Mouse (Mus musculus) olfactory bulb, adult 2 months (tissue): ENCODE measurements around the gene Adamts7.

Experiments used
- CTCF ChIP-seq: fragments of 200-500 bp; IDR thresholded peaks from 2 replicates; pipeline ENCODE4 v1.5.1; 2012; ENCODE audit warnings: low read depth, mild to moderate bottlenecking, low read length, moderate library complexity; ENCODE audit not compliant: insufficient read depth
- POLR2A ChIP-seq: fragments of 200-500 bp; IDR thresholded peaks from 2 replicates; pipeline ENCODE4 v1.6.1; 2012; ENCODE audit warnings: mild to moderate bottlenecking, low read depth, low read length, moderate library complexity; ENCODE audit not compliant: insufficient read depth

DNA sequence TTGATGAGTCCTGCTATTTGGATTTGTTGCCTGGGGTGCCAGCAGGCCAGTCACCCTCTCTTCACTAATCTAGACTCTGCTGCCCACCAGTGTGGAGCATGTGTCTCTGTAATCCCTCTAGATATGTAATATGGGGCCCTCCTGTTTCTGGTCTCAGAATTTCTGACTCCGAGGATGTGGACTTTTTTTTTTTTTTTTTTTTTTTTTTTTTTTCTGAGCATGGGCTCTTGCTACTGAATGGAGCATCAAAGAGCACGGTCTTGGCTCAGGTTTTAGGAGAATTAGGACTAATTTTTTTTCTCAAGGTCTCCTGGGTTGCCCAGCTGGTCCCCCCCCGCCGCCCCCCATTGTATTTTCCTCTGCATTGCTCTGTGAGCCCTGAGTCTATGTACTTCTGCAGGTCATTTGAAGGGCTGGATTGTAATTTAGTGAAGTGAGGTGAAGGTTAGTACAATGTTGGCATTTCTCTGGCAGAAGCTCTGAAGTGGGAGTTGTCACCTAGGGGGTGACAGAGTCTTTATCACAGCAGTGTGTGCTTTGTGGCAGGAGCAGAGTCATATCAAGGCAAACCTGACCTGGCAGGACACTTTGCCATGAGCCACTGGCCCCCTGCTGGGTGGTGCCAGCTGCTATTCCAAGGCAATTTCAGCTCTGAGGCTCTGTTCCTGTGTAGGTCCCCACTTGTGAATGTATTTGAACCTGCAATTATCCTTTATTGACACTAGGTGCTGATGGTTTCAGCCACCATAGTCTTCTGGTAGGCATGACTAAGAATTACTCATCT is 2.0 kb downstream of the Adamts7 start:
- TF ChIP-seq POLR2A: no peak
- TF ChIP-seq CTCF: no peak
